Mouse (Mus musculus) heart, postnatal 36 days (tissue): ENCODE measurements around the gene Nol8. TPM values are rescaled to one million over a fixed set of nuclear protein-coding genes. Genes with fewer than 3 reads are reported as not detected.

Experiments
- DNase-seq, 2 experiments: peaks; one replicate each; pipeline ENCODE4 v3.0.0; 2021 to 2022
- intact Hi-C: fragments of 180-260 bp; cut with DNase I; formaldehyde crosslinking; loops from one replicate; pipeline ENCODE4 v1.15.1; 2025
- total RNA-seq, 2 experiments: library from RNA; stranded (reverse); gene quantifications; 2 replicates each; pipeline ENCODE4 v1.2.3; 2021

The Nol8 gene
- total RNA-seq, 2 experiments from 2014 or later, result 20.6 to 21.1 TPM

DNA sequence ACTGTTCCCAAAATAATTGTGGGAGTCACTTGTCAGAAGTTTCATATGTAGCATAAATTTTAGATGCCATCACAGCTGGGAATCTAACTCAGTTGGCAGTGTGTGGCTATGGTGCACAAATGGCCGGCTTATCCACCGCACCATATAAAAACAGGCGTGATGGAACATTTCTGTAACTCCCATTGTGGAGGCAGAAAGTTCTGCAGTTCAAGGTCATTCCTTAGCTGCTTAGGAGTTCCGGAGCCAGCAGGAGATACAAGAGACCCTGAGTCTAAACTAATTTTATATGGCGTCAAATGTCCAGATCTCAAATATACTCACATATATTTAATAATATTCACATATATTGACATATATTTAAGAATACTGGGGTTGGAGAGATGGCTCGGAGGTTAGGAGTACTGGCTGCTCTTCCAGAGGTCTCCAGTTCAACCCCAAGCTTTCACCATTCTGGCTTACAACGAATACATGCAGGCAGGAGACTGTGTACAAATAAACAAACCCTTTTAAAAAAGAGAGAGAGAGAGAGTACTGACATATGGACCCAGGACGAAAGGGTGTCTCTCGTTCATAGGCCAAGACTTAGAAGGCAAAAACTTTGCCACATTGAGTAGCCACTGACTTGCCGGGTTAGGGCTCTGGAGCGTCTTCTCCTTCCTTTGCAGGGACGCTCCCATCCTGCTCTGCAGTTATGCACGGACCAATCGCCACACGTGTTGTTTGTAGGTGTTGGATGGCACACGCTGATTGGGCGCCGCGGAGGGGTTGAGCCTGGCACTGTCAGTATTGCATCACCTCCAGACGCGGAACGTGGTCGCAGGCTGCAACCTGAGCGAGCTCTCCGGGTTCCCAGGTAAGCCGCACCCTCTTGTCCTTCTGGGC is 28.7 kb downstream of the Nol8 start, which contains the start of gene Iars:
Gene Iars, plus strand, starts transcription at position 750 of the 882 bp plus-strand sequence.
- intact Hi-C loops, result loop anchor here (2.0 kb wide), 1 partner anchor 29 kb away; the partner anchor contains the start of genes Cenpp and Nol8
- DNase-seq, result peak; percentile 98 to 100

GRCm38 (mm10) chr13:49682233-49682846 is 29.5 kb downstream of the Nol8 start:
- intact Hi-C loops, result no loop called here
- no peak for DNase-seq

DNA sequence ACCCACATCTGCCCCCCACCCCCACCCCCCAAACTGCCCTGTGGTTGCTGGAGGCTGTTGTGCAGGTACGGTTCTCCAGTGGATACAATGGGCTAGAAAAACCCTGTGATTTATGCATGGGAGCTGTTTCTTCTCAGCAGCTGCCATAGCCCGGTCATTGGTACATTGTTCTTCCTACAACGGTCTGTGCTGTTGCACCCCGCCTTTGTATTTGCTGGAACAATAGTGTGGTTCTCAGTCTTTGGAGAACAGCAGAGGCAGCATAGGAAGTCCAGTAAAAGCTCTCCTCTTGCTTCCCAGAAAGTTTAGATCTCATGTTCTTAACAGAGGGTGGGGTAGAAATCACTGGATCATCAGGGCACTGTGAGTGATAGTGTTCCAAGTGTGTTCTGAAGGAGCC is 31.4 kb downstream of the Nol8 start:
- DNase-seq, result no peak

DNA sequence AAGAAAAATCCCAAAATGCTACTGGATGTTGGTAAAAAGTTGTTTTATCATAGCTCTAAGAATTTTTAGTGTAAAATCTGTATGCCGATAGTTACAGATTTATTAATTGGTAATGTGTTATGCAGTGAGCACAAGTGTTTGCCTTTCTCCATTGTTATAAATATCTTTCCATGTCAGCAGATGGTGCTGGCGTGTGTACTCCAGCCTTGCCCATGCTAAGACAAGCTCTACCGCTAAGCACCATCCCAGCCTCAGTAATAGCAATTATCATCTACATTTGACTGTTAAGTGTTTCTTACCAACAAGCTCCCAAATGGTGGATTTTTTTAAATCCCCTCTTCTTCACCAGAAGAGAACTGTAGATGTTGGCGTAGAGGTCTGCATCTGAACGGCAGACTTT is 38.2 kb downstream of the Nol8 start:
- intact Hi-C loops, result no loop called here
- DNase-seq, result no peak

More for the DNA sequence above, 31.4 kb downstream of the Nol8 start:
- intact Hi-C loops, result no loop called here

GRCm38 (mm10) chr13:49703216-49703779 is 50.4 kb downstream of the Nol8 start:
- intact Hi-C loops, result no loop called here
- no peak for DNase-seq

DNA sequence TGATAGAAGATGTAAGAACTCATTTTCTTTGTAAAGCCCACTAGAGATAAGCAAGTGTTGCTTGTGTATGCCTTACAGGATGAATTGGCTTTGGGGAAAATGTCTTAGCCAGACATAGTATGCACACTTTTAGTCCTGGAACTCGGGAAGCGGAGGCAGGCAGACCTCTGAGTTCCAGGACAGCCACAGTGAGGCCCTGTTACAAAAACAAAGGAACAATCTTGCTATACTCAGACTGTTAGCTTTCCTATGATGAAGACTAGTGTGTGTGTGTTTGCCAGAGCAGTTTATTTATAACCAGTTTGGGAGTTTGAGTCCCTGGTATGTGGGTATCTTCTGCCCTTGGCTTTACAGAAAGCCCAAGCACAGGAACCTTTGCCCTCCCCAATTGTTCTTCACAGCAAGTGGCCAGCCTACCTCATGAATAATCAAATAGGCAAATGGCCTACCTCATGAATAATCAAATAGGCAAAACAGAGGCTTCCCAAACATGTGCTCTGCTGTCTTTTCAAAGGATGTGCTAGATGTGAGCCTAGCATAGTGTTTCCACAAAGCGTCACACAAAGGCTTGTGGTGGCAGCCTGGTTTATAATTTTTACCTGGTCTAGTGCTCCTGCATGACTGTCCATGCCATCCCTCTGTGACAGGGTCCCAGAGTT is 53.3 kb downstream of the Nol8 start:
- intact Hi-C loops, result no loop called here
- DNase-seq, result no peak

- intact Hi-C loops, result no loop called here
These were observed 55.4 kb downstream of the Nol8 start for GRCm38 (mm10) chr13:49708311-49708710.

DNA sequence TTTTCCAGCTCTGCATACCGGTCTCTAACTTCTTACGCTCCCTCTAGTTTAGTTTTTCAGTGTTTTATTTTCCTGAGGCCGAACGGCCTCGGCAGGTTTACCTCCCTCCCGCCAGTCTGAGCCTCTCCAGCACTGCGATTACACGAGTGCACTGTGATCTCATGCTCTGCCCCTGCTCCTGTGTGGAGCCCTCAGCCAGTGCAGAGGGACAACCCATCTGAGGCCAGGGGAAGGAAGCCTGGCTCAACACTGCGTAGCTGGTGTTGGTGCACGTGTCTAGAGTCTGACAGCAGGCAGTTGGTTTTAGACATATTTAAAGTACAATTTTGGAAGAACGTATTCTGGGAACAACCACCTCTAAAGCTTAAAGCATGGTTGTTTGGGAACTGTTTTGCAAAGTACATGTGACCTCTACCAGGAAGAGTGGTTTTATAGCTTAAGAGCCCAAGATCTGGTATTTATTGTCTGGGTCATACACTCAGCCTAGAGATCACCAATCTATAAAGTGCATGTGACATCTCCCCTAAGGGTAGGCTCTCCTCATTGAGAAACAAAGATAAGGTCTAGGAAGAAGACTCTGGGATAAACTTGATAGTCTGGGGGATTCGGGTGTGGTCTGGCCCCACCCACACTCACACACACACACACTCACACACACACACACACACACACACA is 59.3 kb downstream of the Nol8 start:
- no peak for DNase-seq
- intact Hi-C loops, result no loop called here

More at GRCm38 (mm10) chr13:49708311-49708710, 55.4 kb downstream of the Nol8 start:
- DNase-seq, result no peak

DNA sequence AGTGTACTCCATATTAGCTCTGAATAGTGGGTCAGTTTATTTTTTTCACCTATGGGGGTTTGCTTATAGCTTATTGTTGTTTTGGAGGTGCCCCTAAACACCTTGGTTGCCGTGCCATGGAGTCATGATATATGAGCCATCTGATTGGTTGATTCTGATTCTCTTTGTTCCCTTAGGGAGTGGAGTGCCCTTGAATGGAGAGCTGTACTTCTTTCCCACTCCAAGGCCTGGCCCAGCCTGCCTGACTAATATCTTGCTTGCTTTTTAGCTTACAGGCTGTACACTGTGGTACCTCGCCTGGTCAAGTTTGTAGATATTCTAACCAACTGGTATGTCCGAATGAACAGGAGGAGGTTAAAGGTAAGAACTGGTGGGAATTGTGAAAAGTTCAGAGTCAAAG is 66.4 kb downstream of the Nol8 start:
- intact Hi-C loops, result no loop called here
- no peak for DNase-seq

Other genes with a start within 250 kb of the Nol8 start
- 1 to 10 TPM; 6.5 TPM for gene Ippk, start 231.8 kb upstream of the Nol8 start, total RNA-seq
- gene Tes3-ps, start 159.8 kb upstream of the Nol8 start, total RNA-seq, result 1 to 10 TPM; 1.1 to 1.5 TPM
- 10 to 100 TPM; 14.2 to 14.5 TPM for gene Ecm2, start 148.3 kb upstream of the Nol8 start, total RNA-seq
- 10 to 100 TPM; 21.3 to 29.7 TPM for gene Aspn, start 108.6 kb upstream of the Nol8 start, total RNA-seq
- 1 to 10 TPM; 1.6 to 1.8 TPM for gene Omd, start 70.6 kb upstream of the Nol8 start, total RNA-seq
- 10 to 100 TPM; 78.1 to 94.6 TPM for gene Ogn, start 45.0 kb upstream of the Nol8 start, total RNA-seq
- 1 to 10 TPM; 1.8 to 3.1 TPM for gene Cenpp, start 293 bp upstream of the Nol8 start, total RNA-seq
- 10 to 100 TPM; 68.4 to 68.7 TPM for gene Iars, start 29.0 kb downstream of the Nol8 start, total RNA-seq
- under 1 TPM; 0.51 to 0.58 TPM for gene Gm30302, start 145.9 kb downstream of the Nol8 start, total RNA-seq